Mouse (Mus musculus) naive thymus-derived CD4-positive, alpha-beta T cell, adult 2 months (primary cell): ENCODE measurements around the gene Atg7.
"Not testable (repeated sequence)": the region's sequence is repeated elsewhere in the genome, so short reads cannot be mapped to it uniquely, and the experiment has no call there.

Experiments
- DNase-seq: peaks from one replicate; pipeline ENCODE4 v3.0.0-alpha.2; 2011; ENCODE audit warnings: low read depth

Gene Atg7

GRCm38 (mm10) chr6:114642601-114643528, at the start of gene Atg7:
Gene Atg7, plus strand, starts transcription at chr6:114643097.
- peak; percentile 97 for DNase-seq

- not testable (repeated sequence) for DNase-seq
Measured at GRCm38 (mm10) chr6:114614076-114614475, 28.8 kb upstream of the Atg7 start.

- not testable (repeated sequence) for DNase-seq
Measured at GRCm38 (mm10) chr6:114633886-114634285, 9.0 kb upstream of the Atg7 start.

- no peak for DNase-seq
Measured at GRCm38 (mm10) chr6:114643716-114644115, 819 bp downstream of the Atg7 start.

GRCm38 (mm10) chr6:114644531-114644930, 1.6 kb downstream of the Atg7 start:
- DNase-seq, result peak; percentile 37

GRCm38 (mm10) chr6:114646201-114646600, 3.3 kb downstream of the Atg7 start:
- no peak for DNase-seq

GRCm38 (mm10) chr6:114647011-114647410, 4.1 kb downstream of the Atg7 start:
- no peak for DNase-seq

GRCm38 (mm10) chr6:114648352-114649030, 5.6 kb downstream of the Atg7 start:
- DNase-seq, result no peak

GRCm38 (mm10) chr6:114652209-114652608, 9.3 kb downstream of the Atg7 start:
- DNase-seq, result no peak

GRCm38 (mm10) chr6:114656826-114657600, 14.1 kb downstream of the Atg7 start:
- peak; percentile 53 for DNase-seq

GRCm38 (mm10) chr6:114657807-114658206, 14.9 kb downstream of the Atg7 start:
- DNase-seq, result no peak

GRCm38 (mm10) chr6:114659278-114659991, 16.5 kb downstream of the Atg7 start:
- no peak for DNase-seq

- peak; percentile 58 for DNase-seq
Measured at GRCm38 (mm10) chr6:114659992-114660800, 17.3 kb downstream of the Atg7 start.

GRCm38 (mm10) chr6:114663707-114664106, 20.8 kb downstream of the Atg7 start:
- DNase-seq, result no peak

- DNase-seq, result no peak
Measured at GRCm38 (mm10) chr6:114664716-114665115, 21.8 kb downstream of the Atg7 start.

GRCm38 (mm10) chr6:114667518-114667917, 24.6 kb downstream of the Atg7 start:
- no peak for DNase-seq

GRCm38 (mm10) chr6:114674771-114675170, 31.9 kb downstream of the Atg7 start:
- no peak for DNase-seq

GRCm38 (mm10) chr6:114676091-114676490, 33.2 kb downstream of the Atg7 start:
- no peak for DNase-seq

GRCm38 (mm10) chr6:114682092-114682711, 39.3 kb downstream of the Atg7 start:
- no peak for DNase-seq

- DNase-seq, result no peak
Measured at GRCm38 (mm10) chr6:114683741-114684140, 40.8 kb downstream of the Atg7 start.
